Mouse (Mus musculus) CD4-positive naive resting alpha-beta T cell, adult 76 days (primary cell): ENCODE data around the gene Hcn2. TPM values are rescaled to one million over a fixed set of nuclear protein-coding genes. Genes with fewer than 3 reads are reported as not detected.

Experiments used
- total RNA-seq: library from RNA; stranded (reverse); gene quantifications from one replicate; pipeline ENCODE4 v1.2.4, GENCODE M21; 2023

Hcn2 gene
- not detected for total RNA-seq

GRCm38 (mm10) chr10:79716254-79716987 lies at the start of gene Hcn2:
Gene Hcn2 (plus strand): TSS chr10:79716634.

GRCm38 (mm10) chr10:79668771-79669575 lies 47.5 kb upstream of the Hcn2 start, which contains the start of gene Tpgs1:
Gene Tpgs1 (plus strand): TSS chr10:79669369.

GRCm38 (mm10) chr10:79681591-79682245 lies 34.7 kb upstream of the Hcn2 start, which contains the start of gene Cdc34:
Gene Cdc34 (plus strand): TSS chr10:79682195.

GRCm38 (mm10) chr10:79688720-79689119 lies 27.7 kb upstream of the Hcn2 start, which contains the start of gene Gzmm:
Gene Gzmm (plus strand): TSS chr10:79689020.

GRCm38 (mm10) chr10:79704065-79704969 lies 12.1 kb upstream of the Hcn2 start, which contains the start of gene Bsg:
Gene Bsg (plus strand): TSS chr10:79704491.

GRCm38 (mm10) chr10:79745898-79746773 lies 29.7 kb downstream of the Hcn2 start, which contains the start of gene Polrmt:
Gene Polrmt (minus strand): TSS chr10:79746581.

GRCm38 (mm10) chr10:79754856-79755516 lies 38.6 kb downstream of the Hcn2 start, which contains the start of gene Fgf22:
Gene Fgf22 (plus strand): TSS chr10:79755076.

GRCm38 (mm10) chr10:79766508-79767325 lies 50.3 kb downstream of the Hcn2 start, which contains the start of gene Rnf126:
Gene Rnf126 (minus strand): TSS chr10:79766952.

GRCm38 (mm10) chr10:79777103-79777531 lies 60.7 kb downstream of the Hcn2 start, which contains the start of gene Fstl3:
Gene Fstl3 (plus strand): TSS chr10:79777272.

Other genes with a start within 250 kb of the Hcn2 start
- not detected for gene Vmn2r83, start 247.9 kb upstream of the Hcn2 start, total RNA-seq
- gene Plpp2, start 182.8 kb upstream of the Hcn2 start, total RNA-seq = 2.9 TPM
- 57.4 TPM for gene Mier2, start 161.4 kb upstream of the Hcn2 start, total RNA-seq
- not detected for gene Theg, start 129.3 kb upstream of the Hcn2 start, total RNA-seq
- gene C2cd4c, start 102.6 kb upstream of the Hcn2 start, total RNA-seq = not detected
- gene Shc2, start 78.7 kb upstream of the Hcn2 start, total RNA-seq = not detected
- not detected for gene Odf3l2, start 70.9 kb upstream of the Hcn2 start, total RNA-seq
- gene Madcam1, start 52.1 kb upstream of the Hcn2 start, total RNA-seq = not detected
- 18.3 TPM for gene Tpgs1, start 47.3 kb upstream of the Hcn2 start, total RNA-seq
- gene Cdc34, start 34.4 kb upstream of the Hcn2 start, total RNA-seq = 81.6 TPM
- 2.1 TPM for gene Gzmm, start 27.6 kb upstream of the Hcn2 start, total RNA-seq
- 88.4 TPM for gene Bsg, start 12.1 kb upstream of the Hcn2 start, total RNA-seq
- gene Polrmt, start 29.9 kb downstream of the Hcn2 start, total RNA-seq = 48.0 TPM
- not detected for gene Fgf22, start 38.4 kb downstream of the Hcn2 start, total RNA-seq
- gene Rnf126, start 50.3 kb downstream of the Hcn2 start, total RNA-seq = 58.0 TPM
- not detected for gene Fstl3, start 60.6 kb downstream of the Hcn2 start, total RNA-seq
- not detected for gene Prss57, start 74.3 kb downstream of the Hcn2 start, total RNA-seq
- gene Palm, start 76.9 kb downstream of the Hcn2 start, total RNA-seq = 2.8 TPM
- gene Misp, start 104.4 kb downstream of the Hcn2 start, total RNA-seq = not detected
- gene Ptbp1, start 137.8 kb downstream of the Hcn2 start, total RNA-seq = 788 TPM
- not detected for gene Prtn3, start 157.8 kb downstream of the Hcn2 start, total RNA-seq
- gene Plppr3, start 158.0 kb downstream of the Hcn2 start, total RNA-seq = 2.3 TPM
- gene Elane, start 169.6 kb downstream of the Hcn2 start, total RNA-seq = not detected
- not detected for gene Cfd, start 174.2 kb downstream of the Hcn2 start, total RNA-seq
- gene Med16, start 192.3 kb downstream of the Hcn2 start, total RNA-seq = 74.1 TPM
- gene Gm26602, start 194.2 kb downstream of the Hcn2 start, total RNA-seq = not detected
- 0.47 TPM for gene Kiss1r, start 200.3 kb downstream of the Hcn2 start, total RNA-seq
- gene R3hdm4, start 204.6 kb downstream of the Hcn2 start, total RNA-seq = 96.5 TPM
- gene Arid3a, start 210.4 kb downstream of the Hcn2 start, total RNA-seq = 7.9 TPM
- gene Wdr18, start 243.5 kb downstream of the Hcn2 start, total RNA-seq = 61.8 TPM